Mouse (Mus musculus): Measurements from ENCODE around the gene Rgs6. TPM values are rescaled to one million over a fixed set of nuclear protein-coding genes. Genes with fewer than 3 reads are reported as not detected.

Rgs6 gene
- total RNA-seq, 2 experiments from 2014 or later: 16.3 to 19.9 TPM

GRCm38 (mm10) chr12:83165058-83165457 lies 577.0 kb downstream of the Rgs6 start:
- no peak for DNase-seq (ENCODE audit: low spot score in 2 of 2)

DNA sequence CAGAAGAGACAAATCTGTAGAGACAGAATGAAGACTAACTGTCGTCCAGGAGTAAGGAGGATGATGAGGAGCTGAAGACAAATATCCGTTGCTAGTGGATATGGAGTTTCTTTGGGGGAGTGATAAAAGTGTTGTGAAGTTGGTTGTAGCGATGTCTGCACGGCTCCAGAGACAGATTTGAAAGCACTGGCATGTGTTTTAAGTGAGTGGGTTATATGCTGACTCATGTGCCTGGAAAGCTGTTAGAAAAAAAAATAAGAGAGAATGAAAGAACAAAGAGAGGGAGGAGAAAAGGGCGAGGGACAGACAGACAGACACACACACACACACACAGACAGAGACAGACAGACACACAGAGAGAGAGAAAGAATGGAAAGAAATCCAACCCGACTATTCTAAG lies 580.2 kb downstream of the Rgs6 start:
- peak in 1 of 2 experiments; percentile 47 for DNase-seq (ENCODE audit: low spot score in 2 of 2)

- DNase-seq (ENCODE audit: low spot score in 2 of 2): peak; percentile 68 to 71
Measured at GRCm38 (mm10) chr12:83169495-83170209, 581.6 kb downstream of the Rgs6 start.

- DNase-seq (ENCODE audit: low spot score in 2 of 2): no peak
Measured at GRCm38 (mm10) chr12:83178770-83179169, 590.7 kb downstream of the Rgs6 start.

DNA sequence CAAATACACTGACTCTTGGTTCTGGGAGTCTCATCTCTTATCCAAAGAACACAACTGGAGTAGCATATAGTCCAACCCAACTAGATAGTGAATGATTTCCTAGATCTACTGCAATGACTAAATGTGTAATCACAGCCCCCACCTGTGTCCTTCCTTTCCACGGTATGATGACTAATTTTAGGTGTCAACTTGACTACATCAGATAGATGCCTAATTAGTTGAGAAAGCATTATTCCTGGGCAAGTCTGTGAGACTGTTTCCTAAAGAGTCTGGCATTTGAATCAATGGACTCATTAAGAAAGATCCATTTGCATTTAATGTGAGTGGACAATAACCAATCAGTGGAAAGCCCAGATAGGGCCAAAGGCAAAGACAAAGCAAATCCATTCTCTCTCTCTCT lies 591.8 kb downstream of the Rgs6 start:
- no peak for DNase-seq (ENCODE audit: low spot score in 2 of 2)

DNA sequence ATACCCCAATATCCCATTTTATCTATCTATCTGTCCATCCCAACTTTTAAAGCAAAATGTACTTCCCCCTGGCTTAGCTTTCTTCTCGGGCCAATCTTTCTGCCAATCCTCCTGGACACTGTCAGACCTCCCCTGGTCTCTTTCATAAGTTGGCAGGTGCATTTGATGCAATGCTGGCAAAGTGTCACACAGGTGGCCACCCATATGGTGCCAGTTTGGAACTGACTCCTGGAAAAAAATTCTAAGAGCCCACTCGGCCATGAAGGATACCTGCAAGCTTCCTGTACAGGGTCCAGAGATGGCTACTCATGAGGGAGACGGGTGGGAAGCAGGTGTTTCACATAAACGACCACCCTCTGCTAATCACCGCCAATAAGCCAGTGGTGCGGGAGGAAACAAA lies 592.5 kb downstream of the Rgs6 start:
- DNase-seq (ENCODE audit: low spot score in 2 of 2): no peak

DNA sequence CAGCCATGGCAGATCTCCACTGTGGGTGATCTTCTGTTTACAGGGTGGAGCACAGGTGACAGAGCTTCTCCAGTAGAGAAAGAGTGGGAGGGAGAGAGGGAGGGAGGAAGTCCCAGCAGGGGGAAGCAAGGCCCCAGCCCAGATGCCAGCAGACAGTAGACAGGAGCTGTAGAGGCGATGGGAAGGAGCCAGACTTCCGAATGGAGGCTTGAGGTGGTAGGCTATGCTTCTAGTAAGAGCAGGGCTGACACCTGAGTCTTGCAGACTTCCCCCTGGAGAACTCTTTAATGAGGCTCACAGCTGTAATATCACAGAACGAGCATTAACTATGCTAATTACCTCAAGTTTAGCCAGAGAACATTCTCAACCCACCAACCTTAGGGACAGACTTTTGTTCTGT lies 613.6 kb downstream of the Rgs6 start:
- no peak for DNase-seq (ENCODE audit: low spot score in 2 of 2)

DNA sequence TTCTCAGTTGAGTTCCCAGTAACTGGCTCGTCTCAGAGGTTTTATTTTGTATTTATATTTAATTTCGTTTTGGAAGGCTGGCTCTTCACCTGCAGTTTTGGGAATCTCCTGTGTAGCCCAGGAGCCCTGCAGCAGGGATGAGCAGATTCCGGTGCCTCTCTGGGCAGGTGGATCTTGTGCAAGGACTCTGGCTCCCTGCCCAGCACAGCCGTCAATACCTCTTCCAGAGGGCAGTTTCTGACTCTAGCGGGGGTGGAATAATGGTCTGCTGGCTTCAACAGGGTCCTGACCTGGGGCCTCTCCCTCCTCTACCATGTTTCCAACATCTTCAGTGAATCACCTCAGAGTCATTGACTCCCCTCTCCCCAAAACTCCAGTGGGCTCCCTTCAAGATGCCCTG lies 616.3 kb downstream of the Rgs6 start:
- no peak for DNase-seq (ENCODE audit: low spot score in 2 of 2)

DNA sequence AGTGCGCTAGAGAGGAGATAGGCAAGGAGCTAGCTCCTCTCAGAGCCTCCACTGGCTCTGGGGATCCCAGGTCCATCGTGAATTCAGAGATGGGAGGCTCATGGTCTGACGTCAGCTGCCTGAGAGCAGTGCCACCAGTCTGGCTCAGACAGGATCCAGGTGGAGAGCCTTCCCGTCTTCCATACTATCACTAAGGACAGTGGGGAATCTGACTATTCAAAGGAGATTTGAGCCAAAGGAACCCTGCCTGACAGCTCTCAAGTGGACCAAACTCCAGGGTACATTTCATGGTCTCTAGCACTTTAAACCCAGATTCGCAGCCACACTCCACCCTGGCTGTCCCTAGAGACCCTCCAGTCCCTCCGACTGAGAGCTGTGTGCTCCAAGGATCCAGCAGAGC lies 618.8 kb downstream of the Rgs6 start:
- DNase-seq (ENCODE audit: low spot score in 2 of 2): no peak

DNA sequence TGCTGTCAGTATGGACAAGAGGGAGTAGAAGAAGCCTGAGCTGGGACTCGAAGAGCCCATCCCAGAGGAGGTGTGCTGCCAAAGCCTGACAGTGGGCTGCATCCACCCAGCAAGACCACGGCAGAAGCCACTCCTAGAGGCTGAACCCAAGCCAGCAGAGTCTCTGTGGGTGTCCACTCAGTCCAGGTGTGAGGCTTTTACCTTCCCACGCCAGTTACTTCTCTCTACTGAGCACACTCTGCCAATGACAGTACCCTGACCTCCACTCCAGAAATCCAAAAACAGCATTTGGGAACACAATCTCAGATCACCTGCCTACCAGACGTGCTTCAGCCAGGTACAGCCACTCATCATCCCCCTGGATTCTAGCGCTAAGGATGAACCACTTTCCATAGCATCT lies 619.4 kb downstream of the Rgs6 start:
- no peak for DNase-seq (ENCODE audit: low spot score in 2 of 2)

GRCm38 (mm10) chr12:83208011-83208410 lies 619.9 kb downstream of the Rgs6 start:
- peak; percentile 68 to 83 for DNase-seq (ENCODE audit: low spot score in 2 of 2)

GRCm38 (mm10) chr12:83208841-83209240 lies 620.7 kb downstream of the Rgs6 start:
- DNase-seq (ENCODE audit: low spot score in 2 of 2): no peak

GRCm38 (mm10) chr12:83209461-83209860 lies 621.4 kb downstream of the Rgs6 start:
- no peak for DNase-seq (ENCODE audit: low spot score in 2 of 2)

GRCm38 (mm10) chr12:83210294-83210693 lies 622.2 kb downstream of the Rgs6 start:
- no peak for DNase-seq (ENCODE audit: low spot score in 2 of 2)

GRCm38 (mm10) chr12:83210735-83211134 lies 622.6 kb downstream of the Rgs6 start:
- DNase-seq (ENCODE audit: low spot score in 2 of 2): no peak

DNA sequence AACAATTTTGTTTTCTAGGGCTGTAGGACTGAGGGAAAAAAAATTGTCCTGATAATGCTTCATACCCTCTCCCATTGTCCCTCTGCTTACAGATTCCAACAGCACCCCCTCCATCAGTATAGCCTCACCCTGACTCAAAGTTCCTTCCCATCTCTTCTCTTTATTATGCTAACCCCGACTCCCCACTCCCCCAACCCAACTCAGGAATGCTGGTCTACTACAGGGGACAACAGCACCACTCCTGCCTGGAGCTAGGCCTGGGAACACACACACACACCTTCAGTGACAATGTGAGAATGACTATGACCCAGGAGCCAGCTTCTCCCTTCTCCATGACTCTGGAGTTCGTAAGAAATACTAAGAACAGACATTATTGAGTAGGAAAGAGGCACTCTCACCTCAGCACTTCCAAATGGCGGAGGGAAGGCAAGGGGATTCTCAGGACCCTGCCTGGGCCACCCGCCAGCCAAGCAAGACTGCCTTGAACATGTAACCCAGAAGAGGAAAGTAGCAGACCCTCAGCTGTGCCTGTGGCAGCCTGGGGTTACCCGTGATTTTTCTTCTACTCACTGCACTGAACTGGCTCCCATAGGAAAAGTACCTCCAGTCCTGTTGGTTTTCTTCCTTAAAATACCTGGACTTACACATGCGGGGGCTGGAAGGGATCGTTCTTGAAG lies 623.2 kb downstream of the Rgs6 start:
- no peak for DNase-seq (ENCODE audit: low spot score in 2 of 2)
